Mouse (Mus musculus) gastrocnemius, adult 18-20 months (tissue): ENCODE results near the gene Ppp3r2. TPM values are rescaled to one million over a fixed set of nuclear protein-coding genes. Genes with fewer than 3 reads are reported as not detected.

Experiments used
- DNase-seq: peaks from one replicate; pipeline ENCODE4 v3.0.0; 2021; ENCODE audit warnings: low spot score
- long read RNA-seq, 2 experiments: library from polyadenylated mRNA; stranded (forward); transcript quantifications; one replicate each; pipeline ENCODE4 v2.0.0; 2021
- total RNA-seq, 2 experiments: library from RNA; stranded (reverse); gene quantifications; 2 replicates each; pipeline ENCODE4 v1.2.3; 2021

Gene Ppp3r2
- total RNA-seq: not detected
- long read RNA-seq, experiment 1: 0 reads
- long read RNA-seq, experiment 2: 0 reads

- DNase-seq: no peak
These were observed at the start of gene Ppp3r2 for GRCm38 (mm10) chr4:49681812-49682211. Gene Ppp3r2 (minus strand): TSS chr4:49682024.

- DNase-seq: no peak
These were observed 47.5 kb upstream of the Ppp3r2 start for GRCm38 (mm10) chr4:49729326-49729725.

DNA sequence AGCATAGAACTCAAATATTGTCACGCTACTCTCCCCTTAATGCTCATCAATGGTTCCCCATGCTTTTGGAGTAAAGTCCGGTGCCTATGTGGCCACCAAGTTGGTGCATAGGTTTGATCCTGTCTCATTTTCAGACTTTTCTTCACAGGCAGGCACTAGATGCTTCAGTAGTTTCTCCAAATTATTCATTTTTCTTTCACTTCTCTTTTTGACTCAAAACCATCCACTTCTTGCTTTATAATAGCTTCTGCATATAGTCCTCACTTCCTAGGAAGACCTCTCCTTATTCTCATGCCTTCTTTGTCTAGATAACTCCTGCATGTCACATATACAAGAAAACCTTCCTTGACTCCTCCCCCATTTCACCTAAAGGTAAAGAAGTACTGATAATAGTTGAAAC lies 42.1 kb upstream of the Ppp3r2 start:
- DNase-seq: no peak

DNA sequence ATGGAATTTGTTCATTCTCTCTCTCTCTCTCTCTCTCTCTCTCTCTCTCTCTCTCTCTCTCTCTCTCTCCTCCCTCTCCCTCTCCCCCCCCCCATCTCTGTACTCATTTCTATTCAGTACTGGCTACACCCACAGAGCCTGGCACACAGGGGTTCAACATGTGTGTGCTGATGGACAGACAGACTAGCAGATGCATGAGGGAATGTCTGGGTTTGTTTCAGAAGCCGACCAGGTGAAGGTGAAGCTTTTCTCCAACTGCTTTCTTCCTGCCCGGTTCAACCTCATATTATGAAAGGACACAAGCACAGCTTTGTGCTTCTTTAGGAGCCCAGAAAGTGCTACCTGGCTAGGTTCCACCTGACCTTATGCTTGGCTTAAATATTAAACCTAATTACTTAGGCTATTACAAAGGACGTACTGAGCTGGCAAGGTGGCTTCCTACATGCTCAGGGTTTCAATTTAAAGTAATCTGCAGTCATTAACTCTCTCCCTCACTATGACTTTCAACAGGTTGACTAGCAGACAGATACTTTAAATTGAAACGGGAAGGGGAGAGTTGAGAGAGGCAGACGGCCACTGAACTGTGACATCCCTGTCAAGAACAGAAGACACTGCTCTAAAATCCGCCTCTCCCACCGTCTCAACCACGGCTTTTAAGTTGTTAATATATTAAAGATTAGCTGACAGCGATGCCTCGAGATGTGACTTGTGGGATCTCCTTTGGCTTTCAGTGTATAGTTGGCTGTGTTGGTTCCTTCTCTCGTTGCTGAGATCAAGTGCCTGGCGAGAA lies 9.8 kb upstream of the Ppp3r2 start:
- no peak for DNase-seq

DNA sequence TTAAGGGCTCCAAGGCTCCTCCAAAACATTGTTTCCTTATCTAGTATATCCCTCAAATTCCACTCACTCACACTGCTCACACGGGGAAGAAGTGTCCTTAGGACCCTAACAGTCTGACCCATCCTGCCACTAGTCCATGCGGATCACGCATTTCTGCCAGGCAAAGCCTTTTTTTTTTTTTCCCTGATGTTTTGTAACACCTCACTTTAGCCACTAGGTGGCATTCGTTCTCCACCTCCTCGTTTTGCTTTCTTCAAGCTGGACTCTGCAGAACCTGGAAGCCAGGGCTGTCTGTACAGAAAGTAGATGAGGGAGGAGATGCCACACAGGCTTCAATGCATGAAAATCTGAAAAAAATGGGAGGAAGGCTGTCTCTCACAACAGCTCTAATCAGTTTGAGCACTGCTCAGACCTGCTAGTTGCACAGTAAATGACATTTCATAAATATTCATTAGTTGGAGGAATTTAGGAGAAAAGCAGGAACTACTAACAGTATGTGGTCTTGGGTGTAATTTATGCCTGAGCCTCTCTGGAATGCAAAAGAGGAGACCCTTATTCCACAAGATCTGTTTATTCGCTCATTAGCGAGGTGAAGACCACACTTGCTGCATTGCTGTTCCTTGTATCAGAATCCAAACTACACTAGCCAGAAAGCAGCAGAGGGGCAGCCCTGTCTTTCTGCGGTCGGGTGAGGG lies 6.9 kb upstream of the Ppp3r2 start:
- DNase-seq: peak; percentile 23

GRCm38 (mm10) chr4:49680171-49680875 lies 1.5 kb downstream of the Ppp3r2 start:
- no peak for DNase-seq

DNA sequence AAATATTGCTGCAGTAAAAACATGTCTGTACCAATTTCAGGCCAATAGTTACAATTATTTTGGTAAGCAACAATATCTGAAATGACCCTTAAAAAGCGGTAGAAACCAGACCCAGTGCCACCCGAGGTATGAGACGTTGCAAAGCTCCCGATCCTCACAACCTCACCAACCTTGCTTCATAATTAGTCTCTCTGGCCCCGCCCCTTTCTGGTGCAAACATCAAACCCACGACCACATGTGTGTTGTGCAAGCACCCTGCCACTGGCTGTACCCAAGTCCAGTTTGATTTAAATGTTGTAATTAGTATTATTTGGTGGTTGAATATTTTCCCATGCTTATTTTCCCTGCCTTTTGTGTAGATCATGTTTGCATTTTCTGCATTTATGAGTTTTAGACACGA lies 5.0 kb downstream of the Ppp3r2 start:
- no peak for DNase-seq

- no peak for DNase-seq
These were observed 5.8 kb downstream of the Ppp3r2 start for GRCm38 (mm10) chr4:49676071-49676470.

GRCm38 (mm10) chr4:49664850-49665249 lies 17.0 kb downstream of the Ppp3r2 start:
- DNase-seq: no peak

DNA sequence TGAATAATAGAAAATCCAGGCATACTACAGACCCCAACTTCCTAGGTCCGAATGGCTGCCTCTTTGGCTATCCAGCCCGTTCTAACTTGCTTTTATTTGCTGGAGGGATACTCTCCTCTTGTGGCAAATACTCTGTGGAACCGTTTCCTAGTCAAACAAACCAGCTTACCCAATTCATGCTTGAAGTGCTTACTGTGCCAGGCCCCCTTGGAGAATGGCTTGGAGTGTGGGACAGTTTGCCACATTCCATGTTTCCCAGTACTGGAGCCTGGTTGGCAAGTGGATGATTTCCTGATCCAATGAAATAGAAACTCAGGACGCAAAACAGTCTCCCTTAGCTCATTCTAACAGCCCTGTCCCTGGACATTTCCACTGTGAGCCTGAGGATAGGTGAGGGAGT lies 19.6 kb downstream of the Ppp3r2 start:
- no peak for DNase-seq

DNA sequence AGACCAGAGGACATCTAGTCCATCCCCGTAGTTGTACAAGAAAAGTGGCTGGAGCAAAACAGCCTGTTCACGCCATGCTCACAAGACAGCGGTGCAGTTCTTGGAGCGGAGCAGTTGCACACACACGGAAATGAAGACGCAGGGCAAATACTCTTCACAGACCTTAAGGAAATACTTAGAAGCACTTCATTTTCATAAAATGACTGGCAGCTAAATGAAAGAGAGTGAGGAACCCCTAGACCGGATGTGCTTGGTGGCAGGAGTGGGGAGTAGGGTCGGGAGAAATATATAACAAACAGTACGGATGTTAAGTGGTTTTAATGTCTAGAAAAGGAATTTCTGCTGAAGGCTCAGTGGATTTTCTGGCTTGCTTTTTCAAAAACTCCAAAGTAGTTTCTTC lies 20.2 kb downstream of the Ppp3r2 start:
- no peak for DNase-seq

DNA sequence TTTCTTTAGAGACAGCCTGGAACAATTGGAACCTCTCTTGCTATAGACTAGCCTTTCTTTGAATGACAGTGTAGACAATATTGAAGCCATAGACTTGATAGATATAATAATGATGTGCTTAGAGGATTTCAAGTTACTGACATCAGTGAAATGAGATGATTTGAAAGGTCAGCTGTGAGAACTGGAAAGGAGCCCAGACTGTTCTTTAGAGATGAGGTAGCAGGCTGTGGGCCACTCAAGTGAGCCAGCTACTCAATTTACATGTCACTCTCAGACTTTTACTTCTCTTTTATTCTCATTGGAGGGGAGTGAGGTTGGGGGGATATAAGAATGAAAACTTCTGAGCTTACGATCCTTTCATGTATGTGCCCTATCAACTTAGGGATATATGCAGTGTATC lies 22.4 kb downstream of the Ppp3r2 start:
- peak; percentile 54 for DNase-seq

GRCm38 (mm10) chr4:49639913-49640312 lies 41.9 kb downstream of the Ppp3r2 start:
- no peak for DNase-seq

DNA sequence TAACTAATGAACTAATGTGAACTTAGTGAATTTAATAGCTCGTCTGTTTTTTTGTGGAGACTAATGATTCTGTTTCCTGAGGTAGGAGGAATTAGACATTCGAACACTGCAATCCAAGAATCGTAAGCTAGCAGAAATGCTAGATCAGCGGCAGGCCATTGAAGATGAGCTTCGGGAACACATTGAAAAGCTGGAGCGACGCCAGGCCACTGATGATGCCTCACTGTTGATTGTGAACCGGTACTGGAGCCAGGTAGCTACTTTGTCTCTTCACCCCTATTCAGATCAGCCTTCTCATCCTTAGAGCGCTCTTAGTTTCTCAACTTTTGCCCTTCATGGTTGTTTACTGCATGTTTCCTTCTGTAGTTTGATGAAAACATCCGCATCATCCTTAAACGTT lies 44.0 kb downstream of the Ppp3r2 start:
- no peak for DNase-seq

GRCm38 (mm10) chr4:49632139-49632481 lies 49.7 kb downstream of the Ppp3r2 start:
- no peak for DNase-seq

DNA sequence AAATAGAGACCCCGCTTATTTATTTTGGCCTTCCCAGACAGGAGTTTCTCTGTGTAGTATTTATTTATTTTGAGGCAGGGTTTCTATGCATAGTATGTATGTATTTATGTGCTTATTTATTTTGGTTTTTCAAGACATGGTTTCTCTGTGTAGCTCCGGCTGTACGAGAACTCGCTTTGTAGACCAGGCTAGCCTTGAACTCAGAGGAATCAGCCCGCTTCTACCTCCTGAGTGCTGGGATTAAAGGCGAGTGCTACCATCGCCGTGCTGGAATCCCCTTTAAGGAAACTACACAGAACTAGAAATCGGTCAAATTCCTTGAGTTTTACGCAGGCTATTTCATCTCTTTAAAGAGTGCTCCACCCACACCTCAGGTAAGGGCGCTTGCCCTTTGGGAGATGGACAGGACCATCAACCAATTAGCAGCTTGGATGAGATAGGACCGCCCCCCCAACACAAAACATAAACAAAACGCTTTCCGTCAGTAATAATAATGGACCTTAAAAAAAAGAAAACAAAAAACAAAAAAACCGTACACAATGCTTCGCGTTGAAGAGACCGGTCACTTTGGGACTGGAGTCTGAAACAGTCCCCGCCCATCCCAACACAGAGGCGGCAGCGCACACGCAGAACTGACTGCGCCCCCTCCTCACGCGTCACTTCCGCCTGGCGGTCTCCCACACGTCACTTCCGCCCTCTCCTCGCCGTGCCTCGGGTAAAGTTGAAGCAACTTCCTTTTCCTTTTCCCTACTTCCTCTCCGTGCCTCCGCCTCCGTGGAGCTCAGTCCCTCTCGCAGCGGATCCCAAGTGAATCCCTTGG lies 50.3 kb downstream of the Ppp3r2 start, which contains the start of gene Rnf20:
Rnf20 (plus strand) TSS at position 688 of the 820 bp plus-strand sequence.
- DNase-seq: peak; percentile 97

DNA sequence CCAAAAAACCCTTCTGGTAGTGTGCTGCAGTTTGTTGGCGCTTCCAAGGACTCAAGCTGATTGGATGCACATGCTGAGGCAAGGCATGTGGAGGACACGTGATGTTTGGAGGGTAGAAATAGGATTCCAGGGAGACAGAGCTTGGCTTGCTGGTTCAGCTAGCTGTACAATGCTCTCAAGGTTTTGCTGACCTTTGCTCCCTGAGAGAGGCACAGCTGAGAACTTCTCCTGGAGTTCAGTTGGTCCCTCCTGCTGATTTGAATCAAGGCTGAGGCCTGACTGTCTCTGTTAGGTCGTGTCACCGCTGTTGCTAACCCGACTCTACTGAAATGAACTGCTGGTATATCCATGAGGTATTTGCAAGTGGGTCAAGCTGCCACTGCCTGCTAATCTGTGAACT lies 52.9 kb downstream of the Ppp3r2 start:
- no peak for DNase-seq
